Mouse (Mus musculus): ENCODE results near the gene Gm37240. TPM values are rescaled to one million over a fixed set of nuclear protein-coding genes. Genes with fewer than 3 reads are reported as not detected.

The Gm37240 gene
- polyA plus RNA-seq, 1 experiment = 0.91 TPM

- Histone ChIP-seq H3K36me3 (ENCODE audit: control insufficient read depth, insufficient read depth, low read length, poor library complexity, severe bottlenecking) (no peaks in the 10 kb centered on the region), H3K9ac (ENCODE audit: low read depth, poor library complexity, severe bottlenecking) (no peak overlapping the region), H3K4me3 (ENCODE audit: low read depth, low read length) (no peak overlapping the region), H3K9me3 (replicated peaks; ENCODE audit: control insufficient read depth, insufficient read depth, low read length, poor library complexity, severe bottlenecking) (no peaks in the 10 kb centered on the region), H3K27ac (ENCODE audit: insufficient read depth, low read length) (no peak overlapping the region), H3K27me3 (ENCODE audit: control insufficient read depth, insufficient read depth, low read length, poor library complexity, severe bottlenecking) (no peaks in the 10 kb centered on the region), H3K4me1 (ENCODE audit: control insufficient read depth, insufficient read depth, low read length) (peaks cover 2% of the 10 kb centered on the region)
- no peak for TF ChIP-seq CTCF (IDR thresholded peaks at IDR 0.05; ENCODE audit: low read depth, low read length)
- no peak for TF ChIP-seq POLR2A (IDR thresholded peaks at IDR 0.05; ENCODE audit: insufficient read depth, low read length)
- TF ChIP-seq EP300 (IDR thresholded peaks at IDR 0.05; ENCODE audit: insufficient read depth, low read depth, low read length) = no peak
These were observed 547.4 kb downstream of the Gm37240 start for GRCm38 (mm10) chr3:85339926-85340325.

GRCm38 (mm10) chr3:85339269-85339820 is 548.0 kb downstream of the Gm37240 start:
- no peaks in the 10 kb centered on the region for H3K36me3 ChIP-seq (ENCODE audit: control insufficient read depth, insufficient read depth, low read length, poor library complexity, severe bottlenecking)
- no peak overlapping the region for H3K27ac ChIP-seq (ENCODE audit: insufficient read depth, low read length)
- no peaks in the 10 kb centered on the region for H3K27me3 ChIP-seq (ENCODE audit: control insufficient read depth, insufficient read depth, low read length, poor library complexity, severe bottlenecking)
- TF ChIP-seq CTCF (IDR thresholded peaks at IDR 0.05; ENCODE audit: low read depth, low read length) = no peak
- TF ChIP-seq POLR2A (IDR thresholded peaks at IDR 0.05; ENCODE audit: insufficient read depth, low read length) = no peak
- no peak for TF ChIP-seq EP300 (IDR thresholded peaks at IDR 0.05; ENCODE audit: insufficient read depth, low read depth, low read length)
- no peaks in the 10 kb centered on the region for H3K9me3 ChIP-seq (replicated peaks; ENCODE audit: control insufficient read depth, insufficient read depth, low read length, poor library complexity, severe bottlenecking)
- H3K9ac ChIP-seq (ENCODE audit: low read depth, poor library complexity, severe bottlenecking) = no peak overlapping the region
- no peak overlapping the region for H3K4me3 ChIP-seq (ENCODE audit: low read depth, low read length)
- peaks cover 2% of the 10 kb centered on the region for H3K4me1 ChIP-seq (ENCODE audit: control insufficient read depth, insufficient read depth, low read length)

- Histone ChIP-seq H3K9me3 (replicated peaks; ENCODE audit: control insufficient read depth, insufficient read depth, low read length, poor library complexity, severe bottlenecking) (no peaks in the 10 kb centered on the region), H3K4me1 (ENCODE audit: control insufficient read depth, insufficient read depth, low read length) (peaks cover 2% of the 10 kb centered on the region), H3K27ac (ENCODE audit: insufficient read depth, low read length) (no peak overlapping the region), H3K9ac (ENCODE audit: low read depth, poor library complexity, severe bottlenecking) (no peak overlapping the region), H3K36me3 (ENCODE audit: control insufficient read depth, insufficient read depth, low read length, poor library complexity, severe bottlenecking) (no peaks in the 10 kb centered on the region), H3K4me3 (ENCODE audit: low read depth, low read length) (no peak overlapping the region), H3K27me3 (ENCODE audit: control insufficient read depth, insufficient read depth, low read length, poor library complexity, severe bottlenecking) (no peaks in the 10 kb centered on the region)
- TF ChIP-seq POLR2A (IDR thresholded peaks at IDR 0.05; ENCODE audit: insufficient read depth, low read length) = no peak
- TF ChIP-seq CTCF (IDR thresholded peaks at IDR 0.05; ENCODE audit: low read depth, low read length) = no peak
These were observed 548.6 kb downstream of the Gm37240 start for GRCm38 (mm10) chr3:85338755-85339095.

GRCm38 (mm10) chr3:85337881-85338754 is 549.2 kb downstream of the Gm37240 start:
- Histone ChIP-seq H3K36me3 (ENCODE audit: control insufficient read depth, insufficient read depth, low read length, poor library complexity, severe bottlenecking) (no peaks in the 10 kb centered on the region), H3K4me1 (ENCODE audit: control insufficient read depth, insufficient read depth, low read length) (peaks cover 2% of the 10 kb centered on the region), H3K9ac (ENCODE audit: low read depth, poor library complexity, severe bottlenecking) (no peak overlapping the region), H3K4me3 (ENCODE audit: low read depth, low read length) (no peak overlapping the region), H3K9me3 (replicated peaks; ENCODE audit: control insufficient read depth, insufficient read depth, low read length, poor library complexity, severe bottlenecking) (no peaks in the 10 kb centered on the region), H3K27me3 (ENCODE audit: control insufficient read depth, insufficient read depth, low read length, poor library complexity, severe bottlenecking) (no peaks in the 10 kb centered on the region), H3K27ac (ENCODE audit: insufficient read depth, low read length) (no peak overlapping the region)
- no peak for TF ChIP-seq CTCF (IDR thresholded peaks at IDR 0.05; ENCODE audit: low read depth, low read length)
- no peak for TF ChIP-seq POLR2A (IDR thresholded peaks at IDR 0.05; ENCODE audit: insufficient read depth, low read length)

GRCm38 (mm10) chr3:85335517-85335916 is 551.8 kb downstream of the Gm37240 start:
- H3K36me3 ChIP-seq (ENCODE audit: control insufficient read depth, insufficient read depth, low read length, poor library complexity, severe bottlenecking) = no peaks in the 10 kb centered on the region
- H3K9ac ChIP-seq (ENCODE audit: low read depth, poor library complexity, severe bottlenecking) = no peak overlapping the region
- 0 out of 2 replicates have a peak, but pooled peaks cover 2% of the 10 kb centered on the region for H3K27me3 ChIP-seq (ENCODE audit: control insufficient read depth, insufficient read depth, low read length, poor library complexity, severe bottlenecking)
- H3K4me3 ChIP-seq (ENCODE audit: low read depth, low read length) = no peak overlapping the region
- H3K4me1 ChIP-seq (ENCODE audit: control insufficient read depth, insufficient read depth, low read length) = peaks cover 2% of the 10 kb centered on the region
- TF ChIP-seq EP300 (IDR thresholded peaks at IDR 0.05; ENCODE audit: insufficient read depth, low read depth, low read length) = no peak
- TF ChIP-seq CTCF (IDR thresholded peaks at IDR 0.05; ENCODE audit: low read depth, low read length) = no peak
- no peak for TF ChIP-seq POLR2A (IDR thresholded peaks at IDR 0.05; ENCODE audit: insufficient read depth, low read length)
- H3K9me3 ChIP-seq (replicated peaks; ENCODE audit: control insufficient read depth, insufficient read depth, low read length, poor library complexity, severe bottlenecking) = no peaks in the 10 kb centered on the region
- H3K27ac ChIP-seq (ENCODE audit: insufficient read depth, low read length) = no peak overlapping the region

GRCm38 (mm10) chr3:85332276-85332675 is 555.0 kb downstream of the Gm37240 start:
- TF ChIP-seq EP300 (IDR thresholded peaks at IDR 0.05; ENCODE audit: insufficient read depth, low read depth, low read length) (no peak), CTCF (IDR thresholded peaks at IDR 0.05; ENCODE audit: low read depth, low read length) (no peak), POLR2A (IDR thresholded peaks at IDR 0.05; ENCODE audit: insufficient read depth, low read length) (no peak)
- Histone ChIP-seq H3K4me1 (ENCODE audit: control insufficient read depth, insufficient read depth, low read length) (no peaks in the 10 kb centered on the region), H3K4me3 (ENCODE audit: low read depth, low read length) (no peak overlapping the region), H3K27ac (ENCODE audit: insufficient read depth, low read length) (no peak overlapping the region), H3K36me3 (ENCODE audit: control insufficient read depth, insufficient read depth, low read length, poor library complexity, severe bottlenecking) (no peaks in the 10 kb centered on the region), H3K9me3 (replicated peaks; ENCODE audit: control insufficient read depth, insufficient read depth, low read length, poor library complexity, severe bottlenecking) (no peaks in the 10 kb centered on the region), H3K27me3 (ENCODE audit: control insufficient read depth, insufficient read depth, low read length, poor library complexity, severe bottlenecking) (0 out of 2 replicates have a peak, but pooled peaks cover 2% of the 10 kb centered on the region), H3K9ac (ENCODE audit: low read depth, poor library complexity, severe bottlenecking) (no peak overlapping the region)

Measured in ES-Bruce4 (cell line).